Mouse (Mus musculus): Measurements from ENCODE around the gene Vps54. TPM values are rescaled to one million over a fixed set of nuclear protein-coding genes. Genes with fewer than 3 reads are reported as not detected.
"Not testable (repeated sequence)": the region's sequence is repeated elsewhere in the genome, so short reads cannot be mapped to it uniquely, and the experiment has no call there.

Gene Vps54
- polyA plus RNA-seq (2015; fragmentation: Nextera tagmentation; extraction: Ambion mirVana): 7.0 and 7.7 TPM in 2 replicates

DNA sequence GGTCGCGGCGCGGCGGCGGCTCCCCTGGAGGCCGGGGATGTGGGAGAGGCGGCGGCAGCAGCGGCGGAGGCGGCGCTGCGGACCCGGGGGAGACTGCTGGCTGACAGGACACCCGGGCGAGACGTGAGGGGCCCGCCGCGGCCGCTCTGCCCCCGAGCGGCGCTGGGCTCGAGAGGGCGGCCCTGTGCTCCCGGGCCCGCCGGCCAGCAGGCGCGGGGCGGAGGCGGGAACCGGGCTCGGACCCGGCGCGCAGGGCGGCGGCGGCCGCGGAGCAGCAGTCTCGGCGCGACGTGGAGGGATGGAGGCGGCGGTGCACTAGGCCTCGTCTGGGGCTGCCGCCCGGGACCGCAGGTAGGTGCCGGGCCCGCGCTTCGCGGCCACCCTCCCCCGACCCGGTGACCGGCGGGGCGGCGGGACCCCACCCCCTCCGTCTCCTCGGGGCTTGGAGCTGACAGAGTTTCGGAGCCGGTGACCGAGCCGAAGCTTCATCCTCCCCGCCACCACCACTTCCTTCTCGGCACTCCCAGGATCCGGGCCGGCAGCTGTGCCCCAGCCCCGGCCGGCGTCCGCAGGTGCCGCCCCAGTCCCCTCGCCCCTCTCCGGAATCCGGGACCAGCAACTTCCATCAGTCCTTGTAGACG lies at the start of gene Vps54:
Gene Vps54, plus strand, starts transcription at position 261 of the 641 bp plus-strand sequence.
- Histone ChIP-seq H3K9ac (peak within 1 kb of the TSS; percentile 99), H3K36me3 (no peaks in the 10 kb centered on the region), H3K4me3 (peak within 1 kb of the TSS; percentile 95), H3K27me3 (replicated peaks) (no peaks in the 10 kb centered on the region), H3K27ac (replicated peaks) (peak within 1 kb of the TSS; percentile 98), H3K9me3 (no peaks in the 10 kb centered on the region), H3K4me2 (peak within 1 kb of the TSS; percentile 80), H3K4me1 (peaks cover 31% of the 10 kb centered on the region)
- WGBS: under 1% methylated on average over 47 of the region's 84 CpGs
- peak; percentile 67 for ATAC-seq (ENCODE audit: extremely low read depth, insufficient number of reproducible peaks, low FRiP score, low TSS enrichment)

DNA sequence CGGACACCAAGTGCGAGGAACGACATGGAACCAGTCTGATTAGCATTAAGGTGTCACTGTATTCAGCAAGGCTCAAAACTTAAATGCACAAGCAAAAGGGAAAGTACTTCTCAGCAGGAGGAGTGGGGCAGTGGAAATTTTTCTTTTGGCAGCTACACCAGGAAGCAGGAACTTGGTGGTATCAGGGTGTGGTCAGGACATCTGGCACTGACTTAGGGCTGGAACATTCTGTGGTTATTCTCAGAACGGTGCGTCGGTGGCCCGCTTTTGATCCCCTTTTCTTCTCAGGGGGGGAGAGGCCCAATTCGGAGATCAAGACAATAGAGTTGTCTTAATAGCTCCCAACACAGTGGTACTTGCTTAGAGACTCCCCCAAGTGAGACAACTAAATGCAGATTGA lies 47.3 kb upstream of the Vps54 start:
- WGBS: 73% methylated on average over 8 of the region's 8 CpGs
- not testable (repeated sequence) for H3K4me1 ChIP-seq; H3K4me3 ChIP-seq; H3K36me3 ChIP-seq; ATAC-seq (ENCODE audit: extremely low read depth, insufficient number of reproducible peaks, low FRiP score, low TSS enrichment); H3K27ac ChIP-seq (replicated peaks); H3K9me3 ChIP-seq; H3K4me2 ChIP-seq; H3K9ac ChIP-seq; H3K27me3 ChIP-seq (replicated peaks)

DNA sequence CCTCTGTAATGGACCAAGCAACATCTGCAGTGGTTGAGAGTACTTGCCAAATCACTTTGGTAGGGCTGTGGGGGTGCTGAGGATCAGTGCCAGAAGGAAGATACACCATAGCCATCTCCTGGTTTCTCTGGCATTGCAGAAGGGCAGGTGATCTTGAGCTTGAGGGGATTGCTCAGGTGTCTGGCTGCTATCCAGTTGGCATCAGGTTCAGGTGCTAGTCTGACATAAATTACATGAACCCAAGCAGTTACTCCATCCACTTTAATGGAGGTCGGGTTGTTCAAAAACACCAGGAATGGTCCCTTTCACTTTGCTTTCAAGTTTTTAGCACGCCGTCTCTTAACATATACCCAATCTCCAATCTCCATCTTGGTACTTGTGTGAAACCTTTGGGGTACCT lies 44.2 kb upstream of the Vps54 start:
- Histone ChIP-seq H3K27me3 (replicated peaks) (no peaks in the 10 kb centered on the region), H3K4me3 (no peak overlapping the region), H3K36me3 (no peaks in the 10 kb centered on the region), H3K9me3 (0 out of 2 replicates have a peak, but pooled peaks cover 3% of the 10 kb centered on the region), H3K4me1 (no peaks in the 10 kb centered on the region), H3K27ac (replicated peaks) (no peak overlapping the region), H3K9ac (no peak overlapping the region), H3K4me2 (no peak overlapping the region)
- ATAC-seq (ENCODE audit: extremely low read depth, insufficient number of reproducible peaks, low FRiP score, low TSS enrichment): no peak
- 85% methylated on average over 3 of the region's 3 CpGs for WGBS

DNA sequence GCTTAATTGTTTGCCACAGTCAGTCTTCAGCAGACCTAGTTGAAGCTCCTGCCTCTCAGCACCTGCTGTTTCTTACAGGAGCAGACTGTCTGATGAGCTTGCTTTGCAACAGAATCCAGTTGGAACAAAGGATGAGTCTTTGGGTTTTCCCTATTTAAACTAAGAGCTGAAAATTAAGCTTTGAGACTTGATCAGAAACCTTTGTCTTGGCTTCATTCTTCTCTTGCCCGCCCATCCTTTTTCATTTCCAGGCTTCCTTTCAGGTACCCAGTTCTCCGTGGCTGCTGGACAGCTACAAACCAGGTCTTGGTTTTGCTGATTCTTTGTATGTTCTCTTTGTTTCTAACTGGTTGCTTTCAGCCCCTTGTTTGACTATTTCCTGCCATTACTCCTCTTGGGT lies 30.0 kb upstream of the Vps54 start:
- no peaks in the 10 kb centered on the region for H3K27me3 ChIP-seq (replicated peaks)
- no peak overlapping the region for H3K9ac ChIP-seq
- no peak overlapping the region for H3K27ac ChIP-seq (replicated peaks)
- no peak for ATAC-seq (ENCODE audit: extremely low read depth, insufficient number of reproducible peaks, low FRiP score, low TSS enrichment)
- WGBS: 75% methylated on average over 2 of the region's 2 CpGs
- H3K4me3 ChIP-seq: no peak overlapping the region
- H3K4me1 ChIP-seq: no peaks in the 10 kb centered on the region
- H3K36me3 ChIP-seq: no peaks in the 10 kb centered on the region
- H3K9me3 ChIP-seq: 0 out of 2 replicates have a peak, but pooled peaks cover 7% of the 10 kb centered on the region
- H3K4me2 ChIP-seq: no peak overlapping the region

DNA sequence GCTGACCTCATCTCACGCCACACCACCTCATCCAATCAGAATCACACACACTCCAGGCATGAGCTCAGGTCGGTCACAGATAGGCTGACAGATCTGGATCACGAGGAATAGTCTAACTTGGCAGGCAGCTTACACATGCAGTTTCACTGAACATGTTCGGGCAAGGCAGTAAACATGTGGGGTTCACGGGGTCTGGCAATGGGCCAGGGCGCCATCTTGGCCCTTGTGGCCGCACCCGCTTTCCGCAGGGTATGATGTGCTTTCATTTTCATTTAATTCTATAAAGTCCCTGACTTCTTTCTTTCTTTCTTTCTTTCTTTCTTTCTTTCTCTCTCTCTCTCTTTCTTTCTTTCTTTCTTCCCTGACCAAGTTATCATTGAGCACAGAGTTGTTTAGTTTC lies 29.4 kb upstream of the Vps54 start:
- H3K4me1 ChIP-seq; H3K9me3 ChIP-seq; H3K4me2 ChIP-seq; ATAC-seq (ENCODE audit: extremely low read depth, insufficient number of reproducible peaks, low FRiP score, low TSS enrichment); H3K9ac ChIP-seq; H3K27me3 ChIP-seq (replicated peaks); H3K27ac ChIP-seq (replicated peaks); H3K4me3 ChIP-seq; H3K36me3 ChIP-seq: not testable (repeated sequence)
- 87% methylated on average over 9 of the region's 9 CpGs for WGBS

DNA sequence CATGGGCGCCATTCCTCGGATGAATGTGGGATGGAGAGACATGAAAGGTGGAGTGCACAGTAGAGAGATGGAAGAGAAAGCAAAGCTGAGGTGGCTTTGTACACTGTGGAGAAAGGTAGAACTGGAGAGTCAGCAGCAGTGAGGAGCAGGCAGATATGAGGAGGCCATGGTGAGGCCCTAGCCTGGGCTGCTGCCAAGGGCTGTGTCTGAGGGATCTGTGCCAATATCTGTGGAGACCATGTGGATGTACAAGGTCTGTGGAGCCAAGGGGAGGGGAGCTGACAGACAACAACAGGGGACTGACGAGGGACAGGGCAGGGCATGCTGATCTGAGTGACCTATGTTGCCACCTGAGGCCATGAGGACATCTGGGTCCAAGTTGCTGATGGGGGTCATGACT lies 21.7 kb upstream of the Vps54 start:
- no peak for ATAC-seq (ENCODE audit: extremely low read depth, insufficient number of reproducible peaks, low FRiP score, low TSS enrichment)
- Histone ChIP-seq H3K4me2 (no peak overlapping the region), H3K9me3 (no peaks in the 10 kb centered on the region), H3K27ac (replicated peaks) (no peak overlapping the region), H3K36me3 (no peaks in the 10 kb centered on the region), H3K4me1 (peaks cover 8% of the 10 kb centered on the region), H3K9ac (no peak overlapping the region), H3K27me3 (replicated peaks) (no peaks in the 10 kb centered on the region), H3K4me3 (no peak overlapping the region)
- 65% methylated on average over 3 of the region's 3 CpGs for WGBS

DNA sequence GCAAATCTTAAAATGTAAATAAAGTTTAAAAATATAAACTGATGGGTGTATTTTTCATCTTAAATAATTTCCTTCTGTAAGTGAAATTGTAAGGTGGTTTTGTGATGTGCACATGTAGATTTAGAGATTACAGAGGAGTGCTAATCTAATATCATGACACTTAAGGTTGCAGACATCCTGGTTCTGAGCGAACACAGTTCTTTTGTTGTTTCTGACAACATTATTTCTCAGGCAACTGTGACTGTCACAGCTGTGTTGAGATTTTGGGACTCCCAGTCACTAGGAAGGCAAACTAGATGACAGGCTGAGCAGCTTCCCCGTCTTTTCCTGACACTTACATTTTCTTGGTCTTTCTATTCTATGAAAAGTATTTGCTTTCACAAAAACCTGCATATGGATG lies 19.8 kb upstream of the Vps54 start:
- Histone ChIP-seq H3K36me3 (no peaks in the 10 kb centered on the region), H3K9me3 (no peaks in the 10 kb centered on the region), H3K4me2 (no peak overlapping the region), H3K9ac (no peak overlapping the region), H3K27me3 (replicated peaks) (no peaks in the 10 kb centered on the region), H3K27ac (replicated peaks) (no peak overlapping the region), H3K4me1 (peaks cover 8% of the 10 kb centered on the region), H3K4me3 (no peak overlapping the region)
- no peak for ATAC-seq (ENCODE audit: extremely low read depth, insufficient number of reproducible peaks, low FRiP score, low TSS enrichment)
- WGBS: 66% methylated on average over 2 of the region's 2 CpGs

DNA sequence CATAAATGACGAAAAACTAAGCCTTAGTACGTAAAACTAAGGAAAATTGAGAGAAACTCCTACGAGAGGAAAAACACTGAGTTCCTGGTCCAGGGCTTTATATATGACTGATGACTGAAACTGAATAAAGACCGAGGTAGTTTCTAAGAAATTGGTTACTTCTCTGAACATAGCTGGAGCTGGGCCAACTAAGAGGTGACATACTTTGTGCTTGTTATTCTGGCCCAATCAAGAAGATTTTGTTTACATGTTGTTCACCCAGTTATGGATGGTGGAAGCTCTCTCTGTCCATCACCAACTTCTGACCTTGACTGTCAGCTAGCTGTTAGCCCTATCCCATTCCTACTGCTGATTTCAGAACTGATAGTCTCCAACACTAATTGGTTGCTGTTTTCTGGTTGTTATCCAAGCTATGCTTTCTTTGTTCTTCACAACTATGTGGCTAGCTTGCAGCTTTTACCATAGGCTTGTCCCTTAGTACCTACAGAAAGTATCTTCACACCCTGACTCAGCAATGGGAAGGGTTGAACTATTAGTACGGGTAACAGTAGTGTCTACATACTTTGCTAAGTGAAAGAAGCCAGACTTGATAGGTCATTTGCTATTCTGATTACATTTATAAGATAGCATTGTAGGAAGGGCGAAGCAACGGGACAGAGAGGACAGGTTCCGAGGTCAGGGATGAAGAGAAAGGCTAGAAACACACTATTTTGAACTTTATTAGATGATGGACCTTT lies 19.1 kb upstream of the Vps54 start:
- H3K4me1 ChIP-seq: peaks cover 14% of the 10 kb centered on the region
- H3K9me3 ChIP-seq: no peaks in the 10 kb centered on the region
- no peak overlapping the region for H3K9ac ChIP-seq
- no peaks in the 10 kb centered on the region for H3K36me3 ChIP-seq
- H3K4me2 ChIP-seq: no peak overlapping the region
- no peak overlapping the region for H3K27ac ChIP-seq (replicated peaks)
- WGBS: 79% methylated on average over 8 of the region's 8 CpGs
- H3K27me3 ChIP-seq (replicated peaks): no peaks in the 10 kb centered on the region
- no peak for ATAC-seq (ENCODE audit: extremely low read depth, insufficient number of reproducible peaks, low FRiP score, low TSS enrichment)
- no peak overlapping the region for H3K4me3 ChIP-seq

DNA sequence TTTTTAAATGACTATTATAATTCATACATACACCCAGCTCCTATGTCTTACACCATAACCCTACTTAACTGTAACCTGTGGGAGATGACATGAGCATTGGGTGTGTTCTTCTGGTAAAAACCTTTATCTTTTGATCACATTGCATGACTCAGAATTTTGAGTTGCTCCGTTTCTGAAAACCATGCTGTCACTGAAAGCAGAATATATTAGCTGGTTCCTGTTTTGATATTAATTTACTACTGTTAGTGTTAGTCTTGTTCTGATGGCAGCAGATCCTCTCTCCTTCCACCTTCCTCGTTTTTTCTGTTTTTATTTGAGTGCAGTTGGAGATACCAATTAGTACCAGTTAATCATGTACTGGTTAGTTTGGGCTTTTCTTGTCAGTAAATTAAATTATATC lies 18.3 kb upstream of the Vps54 start:
- Histone ChIP-seq H3K9me3 (no peaks in the 10 kb centered on the region), H3K36me3 (no peaks in the 10 kb centered on the region), H3K4me2 (no peak overlapping the region), H3K27me3 (replicated peaks) (no peaks in the 10 kb centered on the region), H3K9ac (no peak overlapping the region), H3K27ac (replicated peaks) (no peak overlapping the region), H3K4me1 (peaks cover 16% of the 10 kb centered on the region), H3K4me3 (no peak overlapping the region)
- WGBS: 52% methylated on average over 2 of the region's 2 CpGs
- no peak for ATAC-seq (ENCODE audit: extremely low read depth, insufficient number of reproducible peaks, low FRiP score, low TSS enrichment)

DNA sequence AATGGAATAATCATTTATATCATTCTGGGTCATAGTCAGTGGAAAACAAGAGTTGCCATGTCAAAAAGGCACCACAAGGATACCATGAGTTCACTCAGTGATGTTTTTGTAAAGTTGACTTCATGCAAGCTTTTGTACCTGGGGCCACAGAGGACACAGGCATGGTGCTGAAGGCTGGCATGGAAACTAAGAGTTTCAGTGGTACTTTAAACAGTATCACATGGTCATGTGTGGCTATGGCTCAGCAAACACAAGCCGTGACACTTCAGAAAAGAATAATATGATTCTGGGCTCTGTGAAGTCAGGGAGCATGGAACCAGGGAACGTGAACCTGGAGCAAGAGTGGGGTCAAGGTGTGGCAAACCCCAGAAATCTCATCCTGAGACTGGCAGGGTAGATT lies 17.7 kb upstream of the Vps54 start:
- Histone ChIP-seq H3K27ac (replicated peaks) (no peak overlapping the region), H3K36me3 (no peaks in the 10 kb centered on the region), H3K4me2 (no peak overlapping the region), H3K4me3 (no peak overlapping the region), H3K4me1 (peaks cover 16% of the 10 kb centered on the region), H3K9ac (no peak overlapping the region), H3K9me3 (no peaks in the 10 kb centered on the region), H3K27me3 (replicated peaks) (no peaks in the 10 kb centered on the region)
- no peak for ATAC-seq (ENCODE audit: extremely low read depth, insufficient number of reproducible peaks, low FRiP score, low TSS enrichment)
- 77% methylated on average over 2 of the region's 2 CpGs for WGBS

DNA sequence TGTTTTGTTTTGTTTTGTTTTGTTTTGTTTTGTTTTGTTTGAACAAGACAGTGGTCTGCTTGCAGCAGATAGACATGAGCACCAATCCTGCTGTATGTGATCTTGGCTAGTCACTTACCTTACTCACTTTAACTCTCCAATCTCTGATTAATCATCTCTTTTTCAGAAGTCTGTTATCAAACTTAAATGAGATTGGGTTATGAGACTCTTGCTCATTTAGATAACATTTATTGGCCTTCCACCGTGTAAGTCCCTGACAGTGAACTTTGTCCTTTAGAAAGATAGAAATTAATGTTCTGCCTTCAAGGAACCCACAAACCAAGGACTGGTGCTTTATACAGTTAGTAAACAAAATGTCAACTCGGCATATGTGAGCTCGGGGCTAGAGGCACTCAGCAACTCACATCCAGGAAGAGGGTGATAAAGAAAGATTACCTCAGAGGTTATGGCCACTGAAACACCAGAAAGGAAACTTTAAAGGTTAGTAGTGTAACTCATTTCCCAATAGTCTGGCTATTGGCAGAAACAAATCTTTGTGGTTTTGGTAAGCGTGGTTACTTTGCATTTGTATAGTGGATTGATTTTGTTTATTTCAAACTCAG lies 16.4 kb upstream of the Vps54 start:
- Histone ChIP-seq H3K4me1 (peaks cover 10% of the 10 kb centered on the region), H3K4me2 (no peak overlapping the region), H3K27me3 (replicated peaks) (no peaks in the 10 kb centered on the region), H3K9ac (no peak overlapping the region), H3K4me3 (no peak overlapping the region), H3K36me3 (no peaks in the 10 kb centered on the region), H3K27ac (replicated peaks) (no peak overlapping the region), H3K9me3 (no peaks in the 10 kb centered on the region)
- ATAC-seq (ENCODE audit: extremely low read depth, insufficient number of reproducible peaks, low FRiP score, low TSS enrichment): no peak
- WGBS: 51% methylated on average over 4 of the region's 4 CpGs
